Mouse (Mus musculus): ENCODE results near the gene Arhgdib. TPM values are rescaled to one million over a fixed set of nuclear protein-coding genes. Genes with fewer than 3 reads are reported as not detected.

The Arhgdib gene
- total and polyA plus RNA-seq, 2 experiments from 2014 or later, result 14.9 to 29.3 TPM

DNA sequence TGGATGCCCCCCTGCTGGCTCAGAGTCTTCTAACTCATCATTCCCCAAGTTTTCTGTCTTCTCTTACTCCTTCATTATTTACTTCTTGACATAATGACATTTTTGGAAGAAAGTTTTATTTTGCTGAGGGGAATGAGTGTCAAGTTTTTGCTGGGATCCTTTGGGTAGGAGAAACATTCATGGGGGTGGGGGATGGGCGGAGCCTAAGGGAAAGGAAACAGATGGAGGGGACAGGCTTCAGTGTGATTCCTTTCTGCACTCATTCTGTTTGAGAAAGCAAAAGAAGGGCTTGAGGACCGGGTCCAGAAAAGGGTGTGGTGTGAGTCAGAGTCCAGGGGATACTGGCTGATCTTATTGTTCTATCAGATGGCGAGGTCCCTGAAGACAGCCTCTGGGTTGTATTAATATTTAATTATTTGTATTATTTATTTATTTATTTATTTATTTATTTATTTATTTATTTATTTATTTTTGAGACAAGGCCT lies 58.2 kb downstream of the Arhgdib start:
- H3K4me2 ChIP-seq (ENCODE audit: low read depth), result no peak overlapping the region
- WGBS, result 90% methylated on average over 3 of the region's 3 CpGs
- no peak overlapping the region for H3K9ac ChIP-seq
- no peaks in the 10 kb centered on the region for H3K27me3 ChIP-seq (ENCODE audit: insufficient read depth, low read length)
- no peak for ATAC-seq
- no peak for TF ChIP-seq CTCF (IDR thresholded peaks at IDR 0.05; ENCODE audit: low read depth)
- H3K36me3 ChIP-seq (ENCODE audit: insufficient read depth), result no peaks in the 10 kb centered on the region
- H3K4me3 ChIP-seq (ENCODE audit: low read depth, low read length), result no peak overlapping the region
- no peak for DNase-seq
- H3K27ac ChIP-seq (ENCODE audit: low read depth, low read length), result no peak overlapping the region
- H3K9me3 ChIP-seq (ENCODE audit: low read length), result no peaks in the 10 kb centered on the region
- H3K4me1 ChIP-seq (ENCODE audit: insufficient read depth), result no peaks in the 10 kb centered on the region

DNA sequence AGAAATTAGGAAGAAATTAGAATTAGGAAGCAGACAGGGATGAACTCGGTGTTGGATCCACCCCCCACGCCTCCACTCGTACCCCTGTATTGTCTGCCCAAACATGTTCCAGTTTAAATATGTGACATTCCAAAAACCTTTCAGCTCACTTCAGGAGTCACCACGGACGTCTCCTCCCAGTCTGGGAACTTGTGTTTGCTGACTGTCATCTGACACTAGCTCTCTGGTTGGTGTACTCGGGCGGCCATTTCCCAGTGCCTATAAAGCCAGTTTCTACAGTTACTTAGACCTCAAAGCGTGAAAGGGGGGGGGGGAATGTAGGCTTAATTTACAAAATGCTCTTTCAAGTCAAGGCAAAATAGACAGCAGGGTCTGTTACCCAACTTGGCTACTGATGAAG lies 60.0 kb downstream of the Arhgdib start:
- H3K9me3 ChIP-seq (ENCODE audit: low read length), result no peaks in the 10 kb centered on the region
- H3K4me2 ChIP-seq (ENCODE audit: low read depth), result no peak overlapping the region
- no peak for TF ChIP-seq CTCF (IDR thresholded peaks at IDR 0.05; ENCODE audit: low read depth)
- DNase-seq (no peak), ATAC-seq (no peak)
- H3K27me3 ChIP-seq (ENCODE audit: insufficient read depth, low read length), result no peaks in the 10 kb centered on the region
- no peaks in the 10 kb centered on the region for H3K36me3 ChIP-seq (ENCODE audit: insufficient read depth)
- no peak overlapping the region for H3K9ac ChIP-seq
- no peak overlapping the region for H3K4me3 ChIP-seq (ENCODE audit: low read depth, low read length)
- H3K4me1 ChIP-seq (ENCODE audit: insufficient read depth), result no peaks in the 10 kb centered on the region
- H3K27ac ChIP-seq (ENCODE audit: low read depth, low read length), result no peak overlapping the region
- WGBS, result 80% methylated on average over 8 of the region's 8 CpGs

DNA sequence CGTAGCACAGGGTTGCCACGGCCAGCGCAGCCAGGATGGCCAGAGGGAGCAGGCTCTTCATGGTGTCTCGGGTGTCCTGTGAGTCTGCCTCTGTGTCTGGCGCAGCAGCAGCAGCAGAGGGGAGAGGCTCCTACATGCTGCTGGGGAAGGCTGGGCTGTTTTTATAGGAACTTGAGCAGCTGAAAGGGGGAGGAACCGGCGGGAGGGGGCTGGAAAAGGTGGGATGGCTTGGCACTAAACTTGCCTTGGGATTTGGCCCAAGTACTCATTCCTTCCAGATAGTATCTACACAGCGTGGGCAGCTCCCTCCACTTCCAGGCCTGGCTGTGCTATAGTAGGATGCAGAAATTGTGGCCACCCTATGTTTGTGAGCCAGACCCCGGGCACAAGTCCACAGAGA lies 66.0 kb downstream of the Arhgdib start, which contains the start of gene Mgp:
Gene Mgp, minus strand, starts transcription at position 154 of the 400 bp plus-strand sequence.
- Histone ChIP-seq H3K27ac (ENCODE audit: low read depth, low read length) (no peak within 1 kb of the TSS), H3K36me3 (ENCODE audit: insufficient read depth) (no peaks in the 10 kb centered on the region), H3K9me3 (ENCODE audit: low read length) (no peaks in the 10 kb centered on the region), H3K27me3 (ENCODE audit: insufficient read depth, low read length) (no peaks in the 10 kb centered on the region), H3K4me1 (ENCODE audit: insufficient read depth) (no peaks in the 10 kb centered on the region), H3K9ac (no peak within 1 kb of the TSS), H3K4me3 (ENCODE audit: low read depth, low read length) (no peak within 1 kb of the TSS), H3K4me2 (ENCODE audit: low read depth) (no peak within 1 kb of the TSS)
- DNase-seq, result no peak
- ATAC-seq, result no peak
- WGBS, result 62% methylated on average over 9 of the region's 9 CpGs
- no peak for TF ChIP-seq CTCF (IDR thresholded peaks at IDR 0.05; ENCODE audit: low read depth)

DNA sequence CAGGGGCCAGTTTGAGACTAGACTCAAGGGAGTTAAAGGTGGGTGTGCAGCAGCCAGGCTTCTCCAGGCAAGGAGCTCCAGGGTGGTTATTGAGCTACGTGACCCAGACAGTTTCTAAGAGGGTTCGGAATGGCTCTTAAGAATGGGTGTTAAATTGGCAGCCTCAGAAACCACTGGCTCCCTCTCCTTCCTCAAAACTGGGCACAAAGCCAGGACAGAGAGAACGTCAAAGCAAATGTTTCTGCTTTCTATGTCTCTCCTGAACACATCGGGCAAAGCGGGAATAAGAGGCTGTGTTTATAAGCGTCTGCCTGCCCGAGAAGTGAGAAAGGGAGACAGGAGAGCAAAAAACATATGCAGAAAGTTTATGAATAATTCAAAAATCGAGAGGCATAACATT lies 67.1 kb downstream of the Arhgdib start:
- no peak for ATAC-seq
- no peak for TF ChIP-seq CTCF (IDR thresholded peaks at IDR 0.05; ENCODE audit: low read depth)
- Histone ChIP-seq H3K9me3 (ENCODE audit: low read length) (no peaks in the 10 kb centered on the region), H3K9ac (no peak overlapping the region), H3K4me3 (ENCODE audit: low read depth, low read length) (no peak overlapping the region), H3K27ac (ENCODE audit: low read depth, low read length) (no peak overlapping the region), H3K4me1 (ENCODE audit: insufficient read depth) (no peaks in the 10 kb centered on the region), H3K36me3 (ENCODE audit: insufficient read depth) (no peaks in the 10 kb centered on the region), H3K27me3 (ENCODE audit: insufficient read depth, low read length) (no peaks in the 10 kb centered on the region), H3K4me2 (ENCODE audit: low read depth) (no peak overlapping the region)
- peak; percentile 45 for DNase-seq
- WGBS, result 14% methylated on average over 8 of the region's 8 CpGs

Other genes with a start within 250 kb of the Arhgdib start
- gene Gucy2c, start 160.1 kb downstream of the Arhgdib start, total RNA-seq (2014; rRNA removed), result 0.54 and 0.67 TPM in 2 replicates
- 0.14 and 0.42 TPM in 2 replicates for gene Gucy2c, start 160.1 kb downstream of the Arhgdib start, polyA plus RNA-seq (2015; fragmentation: Nextera tagmentation; extraction: Ambion mirVana)
- gene Hist4h4, start 137.5 kb downstream of the Arhgdib start, total RNA-seq (2014; rRNA removed), result 19.4 and 39.2 TPM in 2 replicates
- gene Hist4h4, start 137.5 kb downstream of the Arhgdib start, polyA plus RNA-seq (2015; fragmentation: Nextera tagmentation; extraction: Ambion mirVana), result 0.42 and 0.45 TPM in 2 replicates
- gene H2afj, start 133.7 kb downstream of the Arhgdib start, total RNA-seq (2014; rRNA removed), result 31.7 and 47.5 TPM in 2 replicates
- gene H2afj, start 133.7 kb downstream of the Arhgdib start, polyA plus RNA-seq (2015; fragmentation: Nextera tagmentation; extraction: Ambion mirVana), result 119 and 159 TPM in 2 replicates
- 0.92 and 1.9 TPM in 2 replicates for gene BC049715, start 114.3 kb downstream of the Arhgdib start, total RNA-seq (2014; rRNA removed)
- 1.1 and 2.1 TPM in 2 replicates for gene BC049715, start 114.3 kb downstream of the Arhgdib start, polyA plus RNA-seq (2015; fragmentation: Nextera tagmentation; extraction: Ambion mirVana)
- 45.8 and 52.5 TPM in 2 replicates for gene Wbp11, start 113.7 kb downstream of the Arhgdib start, total RNA-seq (2014; rRNA removed)
- 67.1 and 87.4 TPM in 2 replicates for gene Wbp11, start 113.7 kb downstream of the Arhgdib start, polyA plus RNA-seq (2015; fragmentation: Nextera tagmentation; extraction: Ambion mirVana)
- 2.7 and 2.8 TPM in 2 replicates for gene Smco3, start 106.4 kb downstream of the Arhgdib start, total RNA-seq (2014; rRNA removed)
- gene Smco3, start 106.4 kb downstream of the Arhgdib start, polyA plus RNA-seq (2015; fragmentation: Nextera tagmentation; extraction: Ambion mirVana), result 1.5 TPM in 2 replicates
- not detected in 2 replicates for gene Art4, start 84.2 kb downstream of the Arhgdib start, total RNA-seq (2014; rRNA removed)
- gene Art4, start 84.2 kb downstream of the Arhgdib start, polyA plus RNA-seq (2015; fragmentation: Nextera tagmentation; extraction: Ambion mirVana), result 0.13 and 0.23 TPM in 2 replicates
- gene Mgp, start 66.1 kb downstream of the Arhgdib start, total RNA-seq (2014; rRNA removed), result 31.2 and 32.7 TPM in 2 replicates
- 39.9 and 57.8 TPM in 2 replicates for gene Mgp, start 66.1 kb downstream of the Arhgdib start, polyA plus RNA-seq (2015; fragmentation: Nextera tagmentation; extraction: Ambion mirVana)
- gene Erp27, start 19.7 kb downstream of the Arhgdib start, total RNA-seq (2014; rRNA removed), result 0.19 and 0.77 TPM in 2 replicates
- gene Erp27, start 19.7 kb downstream of the Arhgdib start, polyA plus RNA-seq (2015; fragmentation: Nextera tagmentation; extraction: Ambion mirVana), result 0.79 and 0.92 TPM in 2 replicates
- 0.05 and 0.31 TPM in 2 replicates for gene Pde6h, start 18.1 kb downstream of the Arhgdib start, total RNA-seq (2014; rRNA removed)
- 0.34 TPM in 1 of 2 replicates, not detected in the other for gene Pde6h, start 18.1 kb downstream of the Arhgdib start, polyA plus RNA-seq (2015; fragmentation: Nextera tagmentation; extraction: Ambion mirVana)
- 2.6 and 2.8 TPM in 2 replicates for gene Rerg, start 228.6 kb upstream of the Arhgdib start, total RNA-seq (2014; rRNA removed)
- gene Rerg, start 228.6 kb upstream of the Arhgdib start, polyA plus RNA-seq (2015; fragmentation: Nextera tagmentation; extraction: Ambion mirVana), result 8.7 and 12.9 TPM in 2 replicates